9 mouse cellular contexts compared by ENCODE assay signal in genomic region chrX:61709302-61710033, GRCm38 (mm10). TPM values are rescaled to one million over a fixed set of nuclear protein-coding genes. Genes with fewer than 3 reads are reported as not detected.
DNase-seq lines count a peak whose midpoint lies in the region; ATAC-seq and TF ChIP-seq lines count a peak whose summit lies in the region.
"Had no signal": no experiment of that assay in that cellular context is flagged by ENCODE, and none has a peak within 500 bp of the region (broad histone marks: within the 10 kb centered on the region; RNA-seq: fewer than 3 reads in every experiment).

TSS of gene Ldoc1 (plus strand) at chrX:61709497.

- no peaks in the 10 kb centered on the region for H3K9me3 ChIP-seq in intestine, embryonic 14.5 days (ENCODE audit: control insufficient read depth, low read length)
- H3K9me3 ChIP-seq: liver, embryonic 15.5 days had no signal

- peak within 1 kb of the TSS; percentile 28 for H3K4me3 ChIP-seq in intestine, embryonic 14.5 days (ENCODE audit: low read depth, low read length)
- H3K4me3 ChIP-seq in olfactory bulb, adult 2 months (ENCODE audit: insufficient read depth, low read depth, low read length), result peak within 1 kb of the TSS; percentile 28; the same call in 1 of the 2 replicates
- H3K4me3 ChIP-seq: liver, embryonic 15.5 days had no signal

- H3K4me1 ChIP-seq in intestine, embryonic 14.5 days (replicated peaks; ENCODE audit: control insufficient read depth, insufficient read depth, low read length), result no peaks in the 10 kb centered on the region
- peaks cover 4% of the 10 kb centered on the region; the same call in 1 of the 2 replicates for H3K4me1 ChIP-seq in olfactory bulb, adult 2 months (ENCODE audit: control insufficient read depth, insufficient read depth, low read length)
- H3K4me1 ChIP-seq: liver, embryonic 15.5 days had no signal

- no peak for TF ChIP-seq CTCF in olfactory bulb, adult 2 months (IDR thresholded peaks at IDR 0.05; ENCODE audit: insufficient read depth, low read depth, low read length)

- peak; percentile 32; the same call in 1 of the 2 replicates for ATAC-seq in intestine, embryonic 14.5 days (replicated peaks; ENCODE audit: low FRiP score, low TSS enrichment, low read depth)
- no peak for ATAC-seq in activated CD4-positive, CD25-positive, alpha-beta regulatory T cell, adult 4 months

- no peak within 1 kb of the TSS for H3K9ac ChIP-seq in intestine, embryonic 14.5 days (ENCODE audit: low read length)
- H3K9ac ChIP-seq: liver, embryonic 15.5 days had no signal

- no peak within 1 kb of the TSS for H3K27ac ChIP-seq in intestine, embryonic 14.5 days (ENCODE audit: low read depth)
- H3K27ac ChIP-seq in olfactory bulb, adult 2 months (ENCODE audit: insufficient read depth, low read depth, low read length), result no peak within 1 kb of the TSS
- H3K27ac ChIP-seq: liver, embryonic 15.5 days had no signal

- no peak for TF ChIP-seq POLR2A in olfactory bulb, adult 2 months (IDR thresholded peaks at IDR 0.05; ENCODE audit: insufficient read depth, low read depth, low read length)

- no peaks in the 10 kb centered on the region for H3K36me3 ChIP-seq in intestine, embryonic 14.5 days (ENCODE audit: control insufficient read depth, insufficient read depth, low read length)
- H3K36me3 ChIP-seq: liver, embryonic 15.5 days had no signal

- peak; percentile 3 for DNase-seq in left cerebral cortex, postnatal 4 days
- DNase-seq in left cerebral cortex, adult 8-10 months (ENCODE audit: low spot score in 2 of 2), result no peak
- DNase-seq in cerebellum, postnatal 36 days, result peak; percentile 47 to 67
- peak; percentile 54 for DNase-seq in intestine, embryonic 14.5 days (ENCODE audit: low spot score)
- no peak for DNase-seq in spleen, postnatal 4 days (ENCODE audit: low spot score in 2 of 2)
- no peak for DNase-seq in adrenal gland, postnatal 10 days

- 27% methylated on average over 33 of the region's 34 CpGs for WGBS in intestine, embryonic 14.5 days
- WGBS in olfactory bulb, adult 2 months, result 47% methylated on average over 34 of the region's 34 CpGs

- intact Hi-C loops in left cerebral cortex, postnatal 4 days (cut with DNase I), result no loop called here

- no peaks in the 10 kb centered on the region for H3K27me3 ChIP-seq in intestine, embryonic 14.5 days (replicated peaks; ENCODE audit: control insufficient read depth, insufficient read depth, low read length)
- H3K27me3 ChIP-seq: liver, embryonic 15.5 days had no signal

- H3K4me2 ChIP-seq in intestine, embryonic 14.5 days (ENCODE audit: low read length), result peak within 1 kb of the TSS; percentile 52
- H3K4me2 ChIP-seq: liver, embryonic 15.5 days had no signal

RNA-seq across cellular contexts. Expression of gene Ldoc1, which starts in this region (rescaled TPM):
- 1 to 10 TPM; 5.6 to 6.2 TPM for total RNA-seq in left cerebral cortex, postnatal 4 days (2021)
- 1 to 10 TPM; 1.3 to 2.4 (median 1.9) TPM for total RNA-seq in left cerebral cortex, adult 8-10 months (2022)
- 1.1 TPM in 2 replicates for polyA plus RNA-seq in intestine, embryonic 14.5 days (2014; fragmentation: Nextera tagmentation; extraction: Ambion mirVana)
- polyA plus RNA-seq in olfactory bulb, adult 2 months (2012; ENCODE audit: insufficient read depth, insufficient read length, low replicate concordance, missing spikeins), result not detected in 2 replicates
- not detected for polyA plus RNA-seq in activated CD4-positive, CD25-positive, alpha-beta regulatory T cell, adult 4 months (2017; shearing (Covaris generic))
- total RNA-seq in adrenal gland, postnatal 10 days (2021), result 1 to 10 TPM; 1.0 to 2.0 TPM
- polyA plus RNA-seq: liver, embryonic 15.5 days had no signal

Comparison
In these comparisons a context has a peak if more than half of its experiments do, and no peak if none do; other contexts are left out.
1. DNase-seq: peak in left cerebral cortex, postnatal 4 days (single experiment), cerebellum, postnatal 36 days (2 of 2) and intestine, embryonic 14.5 days (single experiment); none in left cerebral cortex, adult 8-10 months (0 of 2), spleen, postnatal 4 days (0 of 2) and adrenal gland, postnatal 10 days (single experiment).